ENCODE assay signal across 33 mouse cellular contexts in genomic region chr2:37822122-37822521, GRCm38 (mm10). TPM values are rescaled to one million over a fixed set of nuclear protein-coding genes. Genes with fewer than 3 reads are reported as not detected.
DNase-seq lines count a peak whose midpoint lies in the region; ATAC-seq lines count a peak whose summit lies in the region.
"Had no signal": no experiment of that assay in that cellular context is flagged by ENCODE, and none has a peak within 500 bp of the region (broad histone marks: within the 10 kb centered on the region; RNA-seq: fewer than 3 reads in every experiment).

No protein-coding gene starts in this region.

- H3K4me3 ChIP-seq in midbrain, embryonic 10.5 days = no peak overlapping the region
- no peak overlapping the region for H3K4me3 ChIP-seq in midbrain, embryonic 14.5 days (replicated peaks; ENCODE audit: low read depth, low read length)
- no peak overlapping the region for H3K4me3 ChIP-seq in limb, embryonic 13.5 days
- no peak overlapping the region for H3K4me3 ChIP-seq in neural tube, embryonic 15.5 days (replicated peaks)
- H3K4me3 ChIP-seq in embryonic facial prominence, embryonic 10.5 days = no peak overlapping the region
- H3K4me3 ChIP-seq: embryonic facial prominence, embryonic 13.5 days; forebrain, embryonic 10.5 days; midbrain, embryonic 12.5 days; myocyte had no signal

- H3K9me3 ChIP-seq in midbrain, embryonic 10.5 days (replicated peaks) = no peaks in the 10 kb centered on the region
- H3K9me3 ChIP-seq in midbrain, embryonic 14.5 days (ENCODE audit: control insufficient read depth, low read length) = no peaks in the 10 kb centered on the region
- no peaks in the 10 kb centered on the region for H3K9me3 ChIP-seq in limb, embryonic 13.5 days
- H3K9me3 ChIP-seq in neural tube, embryonic 15.5 days (replicated peaks) = no peaks in the 10 kb centered on the region
- no peaks in the 10 kb centered on the region for H3K9me3 ChIP-seq in embryonic facial prominence, embryonic 10.5 days
- H3K9me3 ChIP-seq: embryonic facial prominence, embryonic 13.5 days; forebrain, embryonic 10.5 days; G1E; midbrain, embryonic 12.5 days had no signal

- peak; percentile 91 for ATAC-seq in frontal cortex, adult (ENCODE audit: low TSS enrichment)
- ATAC-seq in midbrain, embryonic 14.5 days (ENCODE audit: low FRiP score, low TSS enrichment) = no peak
- ATAC-seq in limb, embryonic 13.5 days (ENCODE audit: low FRiP score, low read depth) = no peak
- ATAC-seq in neural tube, embryonic 15.5 days (ENCODE audit: low FRiP score) = no peak
- ATAC-seq: forebrain, postnatal 0 days; intestine, embryonic 16.5 days had no signal

- WGBS in midbrain, embryonic 10.5 days = 61% methylated on average over 5 of the region's 5 CpGs
- 47% methylated on average over 5 of the region's 5 CpGs for WGBS in midbrain, embryonic 14.5 days
- WGBS in limb, embryonic 13.5 days = 62% methylated on average over 5 of the region's 5 CpGs
- 38% methylated on average over 5 of the region's 5 CpGs for WGBS in neural tube, embryonic 15.5 days
- 64% methylated on average over 5 of the region's 5 CpGs for whole genome bisulfite sequencing in embryonic facial prominence, embryonic 10.5 days

- H3K36me3 ChIP-seq in midbrain, embryonic 10.5 days = no peaks in the 10 kb centered on the region
- H3K36me3 ChIP-seq in midbrain, embryonic 14.5 days (ENCODE audit: control insufficient read depth, insufficient read depth, low read length) = no peaks in the 10 kb centered on the region
- peaks cover 3% of the 10 kb centered on the region; the same call in 1 of the 2 replicates for H3K36me3 ChIP-seq in limb, embryonic 13.5 days
- no peaks in the 10 kb centered on the region for H3K36me3 ChIP-seq in neural tube, embryonic 15.5 days
- H3K36me3 ChIP-seq in embryonic facial prominence, embryonic 10.5 days (replicated peaks) = no peaks in the 10 kb centered on the region
- H3K36me3 ChIP-seq: embryonic facial prominence, embryonic 13.5 days; midbrain, embryonic 12.5 days had no signal

- 0 out of 2 replicates have a peak overlapping the region, but pooled peaks have one; percentile 38 for H3K27ac ChIP-seq in midbrain, embryonic 10.5 days (replicated peaks)
- no peak overlapping the region for H3K27ac ChIP-seq in midbrain, embryonic 14.5 days (replicated peaks; ENCODE audit: low read depth, low read length)
- no peak overlapping the region for H3K27ac ChIP-seq in limb, embryonic 13.5 days
- peak overlapping the region; percentile 54 for H3K27ac ChIP-seq in neural tube, embryonic 15.5 days (replicated peaks)
- H3K27ac ChIP-seq in embryonic facial prominence, embryonic 10.5 days (replicated peaks) = no peak overlapping the region
- H3K27ac ChIP-seq: embryonic facial prominence, embryonic 13.5 days; forebrain, embryonic 10.5 days; kidney, postnatal 0 days; liver, embryonic 14.5 days; midbrain, embryonic 12.5 days; stomach, postnatal 0 days had no signal

- peaks cover 8% of the 10 kb centered on the region for H3K27me3 ChIP-seq in midbrain, embryonic 10.5 days (ENCODE audit: low read depth, poor library complexity, severe bottlenecking)
- no peaks in the 10 kb centered on the region for H3K27me3 ChIP-seq in midbrain, embryonic 14.5 days (ENCODE audit: control insufficient read depth, insufficient read depth, low read length)
- no peaks in the 10 kb centered on the region for H3K27me3 ChIP-seq in limb, embryonic 13.5 days
- no peaks in the 10 kb centered on the region for H3K27me3 ChIP-seq in neural tube, embryonic 15.5 days (replicated peaks)
- peaks cover 5% of the 10 kb centered on the region; the same call in 1 of the 2 replicates for H3K27me3 ChIP-seq in embryonic facial prominence, embryonic 10.5 days (replicated peaks; ENCODE audit: low read depth, poor library complexity, severe bottlenecking)
- H3K27me3 ChIP-seq: embryonic facial prominence, embryonic 13.5 days; midbrain, embryonic 12.5 days had no signal

- no peak overlapping the region for H3K9ac ChIP-seq in midbrain, embryonic 14.5 days (replicated peaks; ENCODE audit: low read length)
- H3K9ac ChIP-seq in limb, embryonic 13.5 days = peak overlapping the region; percentile 31; the same call in 1 of the 2 replicates
- no peak overlapping the region for H3K9ac ChIP-seq in neural tube, embryonic 15.5 days (replicated peaks)
- H3K9ac ChIP-seq: embryonic facial prominence, embryonic 13.5 days; forebrain, postnatal 0 days; liver, embryonic 14.5 days; midbrain, embryonic 12.5 days had no signal

- peaks cover 27% of the 10 kb centered on the region for H3K4me1 ChIP-seq in midbrain, embryonic 10.5 days
- peaks cover 30% of the 10 kb centered on the region for H3K4me1 ChIP-seq in midbrain, embryonic 14.5 days (ENCODE audit: control insufficient read depth, insufficient read depth, low read length)
- peaks cover 15% of the 10 kb centered on the region for H3K4me1 ChIP-seq in limb, embryonic 13.5 days
- H3K4me1 ChIP-seq in neural tube, embryonic 15.5 days = peaks cover 36% of the 10 kb centered on the region
- peaks cover 24% of the 10 kb centered on the region for H3K4me1 ChIP-seq in embryonic facial prominence, embryonic 10.5 days

- no peak overlapping the region for H3K4me2 ChIP-seq in midbrain, embryonic 14.5 days (ENCODE audit: low read length)
- no peak overlapping the region for H3K4me2 ChIP-seq in limb, embryonic 13.5 days (replicated peaks)
- H3K4me2 ChIP-seq in neural tube, embryonic 15.5 days = no peak overlapping the region
- H3K4me2 ChIP-seq: embryonic facial prominence, embryonic 13.5 days; midbrain, embryonic 12.5 days had no signal

- no peak for DNase-seq in frontal cortex, postnatal 14 days (ENCODE audit: low spot score in 2 of 2)
- no peak for DNase-seq in midbrain, embryonic 10.5 days (ENCODE audit: low spot score)
- DNase-seq in midbrain, embryonic 14.5 days = no peak
- DNase-seq in embryonic facial prominence, embryonic 10.5 days (ENCODE audit: low spot score) = no peak
- DNase-seq: adrenal gland, adult 8-10 months; cerebellum, adult 11-12 months; cerebellum, adult 9-11 months; embryo, embryonic 11 days; forebrain, postnatal 0 days; gastrocnemius, postnatal 14 days; heart, postnatal 14 days; kidney, adult 8-10 months; kidney, postnatal 4 days; left cerebral cortex, postnatal 4 days; liver; lung, adult 2 months; lung, postnatal 14 days; right cerebral cortex, adult 18-20 months; spleen, adult 18-20 months; thymus, adult 18-20 months; thymus, postnatal 36 days had no signal

RNA-seq across cellular contexts. Expression of gene Crb2, which starts 46.1 kb away (rescaled TPM):
- polyA plus RNA-seq in midbrain, embryonic 10.5 days (2016; fragmentation: Nextera tagmentation; extraction: Ambion mirVana) = 31.1 and 31.4 TPM in 2 replicates
- 3.5 and 5.8 TPM in 2 replicates for polyA plus RNA-seq in midbrain, embryonic 14.5 days (2014; fragmentation: Nextera tagmentation; extraction: Ambion mirVana)
- 0.51 and 0.56 TPM in 2 replicates for polyA plus RNA-seq in limb, embryonic 13.5 days (2015; fragmentation: Nextera tagmentation; extraction: Ambion mirVana)
- 2.5 and 2.6 TPM in 2 replicates for polyA plus RNA-seq in neural tube, embryonic 15.5 days (2015; fragmentation: Nextera tagmentation; extraction: Ambion mirVana)
- 7.3 and 11.9 TPM in 2 replicates for polyA plus RNA-seq in embryonic facial prominence, embryonic 10.5 days (2016; fragmentation: Nextera tagmentation; extraction: Ambion mirVana)
- polyA plus RNA-seq: G1E, myocyte had no signal

Comparison
In these comparisons a context has a peak if more than half of its experiments do, and no peak if none do; other contexts are left out.
1. H3K27ac ChIP-seq: peak in midbrain, embryonic 10.5 days (single experiment) and neural tube, embryonic 15.5 days (single experiment); none in midbrain, embryonic 14.5 days (single experiment), limb, embryonic 13.5 days (single experiment) and embryonic facial prominence, embryonic 10.5 days (single experiment).